Mouse (Mus musculus): ENCODE data around the gene Clip2.

DNA sequence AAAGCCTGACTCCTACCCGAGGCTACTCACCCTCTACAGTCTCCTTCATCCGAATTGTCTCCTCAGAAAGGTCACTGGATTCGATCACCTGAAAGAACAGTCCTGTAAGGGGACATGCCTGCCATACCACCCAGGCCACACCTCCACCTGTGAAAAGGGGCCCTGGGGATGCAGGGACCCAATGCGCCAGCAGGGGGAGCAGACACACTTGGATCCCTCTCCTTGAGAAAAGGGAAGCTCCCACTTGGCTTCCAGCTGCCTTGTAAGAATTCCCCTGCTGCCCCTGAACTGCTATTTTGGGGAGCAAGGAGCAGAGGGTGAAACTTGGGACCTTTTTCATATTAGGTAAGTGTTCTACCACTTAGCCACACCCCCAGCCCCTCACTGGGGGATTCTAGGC lies 52.2 kb downstream of the Clip2 start:
- TF ChIP-seq CTCF (IDR thresholded peaks at IDR 0.05; ENCODE audit: borderline replicate concordance, control insufficient read depth, extremely low read depth, insufficient read depth, low read length, poor library complexity) (peak; percentile 66; the same call in 1 of the 2 replicates), POLR2A (IDR thresholded peaks at IDR 0.05; ENCODE audit: control insufficient read depth, extremely low read depth, insufficient read depth, low read length, poor library complexity) (no peak)
